Mouse (Mus musculus): ENCODE results near the gene Apba1. TPM values are rescaled to one million over a fixed set of nuclear protein-coding genes. Genes with fewer than 3 reads are reported as not detected.

The Apba1 gene
- polyA plus RNA-seq, 1 experiment from 2014 or later = 0.75 TPM

- Histone ChIP-seq H3K9me3 (ENCODE audit: control insufficient read depth, low read depth, low read length) (no peaks in the 10 kb centered on the region), H3K4me2 (replicated peaks; ENCODE audit: low read depth, low read length) (no peak overlapping the region), H3K4me1 (ENCODE audit: control insufficient read depth, insufficient read depth, low read length) (no peaks in the 10 kb centered on the region), H3K27me3 (ENCODE audit: control insufficient read depth, insufficient read depth, low read length) (no peaks in the 10 kb centered on the region), H3K36me3 (ENCODE audit: control insufficient read depth, insufficient read depth, low read length) (no peaks in the 10 kb centered on the region), H3K4me3 (ENCODE audit: low read depth, low read length) (no peak overlapping the region), H3K9ac (replicated peaks; ENCODE audit: low read depth, low read length) (no peak overlapping the region), H3K27ac (ENCODE audit: low read length) (no peak overlapping the region)
- 85% methylated on average over 6 of the region's 6 CpGs for WGBS
- no peak for ATAC-seq (ENCODE audit: insufficient number of reproducible peaks, insufficient read depth, low FRiP score, low read depth)
These were observed 33.9 kb downstream of the Apba1 start for GRCm38 (mm10) chr19:23792559-23792958.

- Histone ChIP-seq H3K4me1 (ENCODE audit: control insufficient read depth, insufficient read depth, low read length) (no peaks in the 10 kb centered on the region), H3K27ac (ENCODE audit: low read length) (no peak overlapping the region), H3K27me3 (ENCODE audit: control insufficient read depth, insufficient read depth, low read length) (no peaks in the 10 kb centered on the region), H3K4me3 (ENCODE audit: low read depth, low read length) (no peak overlapping the region), H3K4me2 (replicated peaks; ENCODE audit: low read depth, low read length) (no peak overlapping the region), H3K9me3 (ENCODE audit: control insufficient read depth, low read depth, low read length) (no peaks in the 10 kb centered on the region), H3K9ac (replicated peaks; ENCODE audit: low read depth, low read length) (no peak overlapping the region), H3K36me3 (ENCODE audit: control insufficient read depth, insufficient read depth, low read length) (no peaks in the 10 kb centered on the region)
- ATAC-seq (ENCODE audit: insufficient number of reproducible peaks, insufficient read depth, low FRiP score, low read depth) = no peak
- WGBS = 81% methylated on average over 3 of the region's 3 CpGs
These were observed 35.8 kb downstream of the Apba1 start for GRCm38 (mm10) chr19:23794491-23794890.

GRCm38 (mm10) chr19:23795156-23795555 is 36.5 kb downstream of the Apba1 start:
- Histone ChIP-seq H3K9me3 (ENCODE audit: control insufficient read depth, low read depth, low read length) (no peaks in the 10 kb centered on the region), H3K9ac (replicated peaks; ENCODE audit: low read depth, low read length) (no peak overlapping the region)
- 88% methylated on average over 4 of the region's 4 CpGs for WGBS

GRCm38 (mm10) chr19:23801174-23801573 is 42.5 kb downstream of the Apba1 start:
- no peak overlapping the region for H3K4me3 ChIP-seq (ENCODE audit: low read depth, low read length)
- no peaks in the 10 kb centered on the region for H3K9me3 ChIP-seq (ENCODE audit: control insufficient read depth, low read depth, low read length)
- H3K27ac ChIP-seq (ENCODE audit: low read length) = no peak overlapping the region
- H3K9ac ChIP-seq (replicated peaks; ENCODE audit: low read depth, low read length) = no peak overlapping the region
- no peak for ATAC-seq (ENCODE audit: insufficient number of reproducible peaks, insufficient read depth, low FRiP score, low read depth)
- no peaks in the 10 kb centered on the region for H3K36me3 ChIP-seq (ENCODE audit: control insufficient read depth, insufficient read depth, low read length)
- WGBS = 67% methylated on average over 1 of the region's 1 CpGs
- no peaks in the 10 kb centered on the region for H3K27me3 ChIP-seq (ENCODE audit: control insufficient read depth, insufficient read depth, low read length)
- H3K4me2 ChIP-seq (replicated peaks; ENCODE audit: low read depth, low read length) = no peak overlapping the region
- no peaks in the 10 kb centered on the region for H3K4me1 ChIP-seq (ENCODE audit: control insufficient read depth, insufficient read depth, low read length)

More at GRCm38 (mm10) chr19:23795156-23795555, 36.5 kb downstream of the Apba1 start:
- no peak overlapping the region for H3K4me2 ChIP-seq (replicated peaks; ENCODE audit: low read depth, low read length)
- H3K27me3 ChIP-seq (ENCODE audit: control insufficient read depth, insufficient read depth, low read length) = no peaks in the 10 kb centered on the region
- no peaks in the 10 kb centered on the region for H3K4me1 ChIP-seq (ENCODE audit: control insufficient read depth, insufficient read depth, low read length)
- no peak overlapping the region for H3K4me3 ChIP-seq (ENCODE audit: low read depth, low read length)
- no peaks in the 10 kb centered on the region for H3K36me3 ChIP-seq (ENCODE audit: control insufficient read depth, insufficient read depth, low read length)
- no peak for ATAC-seq (ENCODE audit: insufficient number of reproducible peaks, insufficient read depth, low FRiP score, low read depth)
- H3K27ac ChIP-seq (ENCODE audit: low read length) = no peak overlapping the region

- ATAC-seq (ENCODE audit: insufficient number of reproducible peaks, insufficient read depth, low FRiP score, low read depth) = no peak
- no peak overlapping the region for H3K4me2 ChIP-seq (replicated peaks; ENCODE audit: low read depth, low read length)
- no peaks in the 10 kb centered on the region for H3K4me1 ChIP-seq (ENCODE audit: control insufficient read depth, insufficient read depth, low read length)
- no peak overlapping the region for H3K9ac ChIP-seq (replicated peaks; ENCODE audit: low read depth, low read length)
- no peak overlapping the region for H3K4me3 ChIP-seq (ENCODE audit: low read depth, low read length)
- H3K27ac ChIP-seq (ENCODE audit: low read length) = no peak overlapping the region
- no peaks in the 10 kb centered on the region for H3K27me3 ChIP-seq (ENCODE audit: control insufficient read depth, insufficient read depth, low read length)
- no peaks in the 10 kb centered on the region for H3K9me3 ChIP-seq (ENCODE audit: control insufficient read depth, low read depth, low read length)
- H3K36me3 ChIP-seq (ENCODE audit: control insufficient read depth, insufficient read depth, low read length) = no peaks in the 10 kb centered on the region
- WGBS = 65% methylated on average over 4 of the region's 4 CpGs
These were observed 44.7 kb downstream of the Apba1 start for GRCm38 (mm10) chr19:23803221-23803870.

GRCm38 (mm10) chr19:23806796-23807195 is 48.1 kb downstream of the Apba1 start:
- Histone ChIP-seq H3K4me3 (ENCODE audit: low read depth, low read length) (no peak overlapping the region), H3K4me2 (replicated peaks; ENCODE audit: low read depth, low read length) (no peak overlapping the region), H3K36me3 (ENCODE audit: control insufficient read depth, insufficient read depth, low read length) (no peaks in the 10 kb centered on the region), H3K27ac (ENCODE audit: low read length) (no peak overlapping the region), H3K9me3 (ENCODE audit: control insufficient read depth, low read depth, low read length) (no peaks in the 10 kb centered on the region), H3K4me1 (ENCODE audit: control insufficient read depth, insufficient read depth, low read length) (no peaks in the 10 kb centered on the region), H3K9ac (replicated peaks; ENCODE audit: low read depth, low read length) (no peak overlapping the region), H3K27me3 (ENCODE audit: control insufficient read depth, insufficient read depth, low read length) (no peaks in the 10 kb centered on the region)
- 39% methylated on average over 6 of the region's 6 CpGs for WGBS
- ATAC-seq (ENCODE audit: insufficient number of reproducible peaks, insufficient read depth, low FRiP score, low read depth) = no peak

- Histone ChIP-seq H3K27me3 (ENCODE audit: control insufficient read depth, insufficient read depth, low read length) (no peaks in the 10 kb centered on the region), H3K9me3 (ENCODE audit: control insufficient read depth, low read depth, low read length) (no peaks in the 10 kb centered on the region), H3K4me2 (replicated peaks; ENCODE audit: low read depth, low read length) (no peak overlapping the region), H3K4me1 (ENCODE audit: control insufficient read depth, insufficient read depth, low read length) (no peaks in the 10 kb centered on the region), H3K36me3 (ENCODE audit: control insufficient read depth, insufficient read depth, low read length) (no peaks in the 10 kb centered on the region), H3K4me3 (ENCODE audit: low read depth, low read length) (no peak overlapping the region), H3K9ac (replicated peaks; ENCODE audit: low read depth, low read length) (no peak overlapping the region), H3K27ac (ENCODE audit: low read length) (no peak overlapping the region)
- 71% methylated on average over 8 of the region's 8 CpGs for WGBS
- ATAC-seq (ENCODE audit: insufficient number of reproducible peaks, insufficient read depth, low FRiP score, low read depth) = no peak
These were observed 48.7 kb downstream of the Apba1 start for GRCm38 (mm10) chr19:23807371-23807770.

GRCm38 (mm10) chr19:23809236-23809635 is 50.5 kb downstream of the Apba1 start:
- Histone ChIP-seq H3K9me3 (ENCODE audit: control insufficient read depth, low read depth, low read length) (no peaks in the 10 kb centered on the region), H3K4me2 (replicated peaks; ENCODE audit: low read depth, low read length) (no peak overlapping the region), H3K27me3 (ENCODE audit: control insufficient read depth, insufficient read depth, low read length) (no peaks in the 10 kb centered on the region), H3K9ac (replicated peaks; ENCODE audit: low read depth, low read length) (no peak overlapping the region), H3K27ac (ENCODE audit: low read length) (no peak overlapping the region), H3K4me3 (ENCODE audit: low read depth, low read length) (no peak overlapping the region), H3K4me1 (ENCODE audit: control insufficient read depth, insufficient read depth, low read length) (no peaks in the 10 kb centered on the region), H3K36me3 (ENCODE audit: control insufficient read depth, insufficient read depth, low read length) (no peaks in the 10 kb centered on the region)
- no peak for ATAC-seq (ENCODE audit: insufficient number of reproducible peaks, insufficient read depth, low FRiP score, low read depth)
- WGBS = 79% methylated on average over 1 of the region's 1 CpGs

- H3K4me1 ChIP-seq (ENCODE audit: control insufficient read depth, insufficient read depth, low read length) = no peaks in the 10 kb centered on the region
- no peak overlapping the region for H3K27ac ChIP-seq (ENCODE audit: low read length)
- no peaks in the 10 kb centered on the region for H3K27me3 ChIP-seq (ENCODE audit: control insufficient read depth, insufficient read depth, low read length)
- no peaks in the 10 kb centered on the region for H3K36me3 ChIP-seq (ENCODE audit: control insufficient read depth, insufficient read depth, low read length)
- H3K9ac ChIP-seq (replicated peaks; ENCODE audit: low read depth, low read length) = no peak overlapping the region
- H3K9me3 ChIP-seq (ENCODE audit: control insufficient read depth, low read depth, low read length) = no peaks in the 10 kb centered on the region
- WGBS = 79% methylated on average over 5 of the region's 5 CpGs
- no peak for ATAC-seq (ENCODE audit: insufficient number of reproducible peaks, insufficient read depth, low FRiP score, low read depth)
- H3K4me3 ChIP-seq (ENCODE audit: low read depth, low read length) = no peak overlapping the region
- H3K4me2 ChIP-seq (replicated peaks; ENCODE audit: low read depth, low read length) = no peak overlapping the region
These were observed 51.8 kb downstream of the Apba1 start for GRCm38 (mm10) chr19:23810512-23810911.
